Mouse (Mus musculus): ENCODE measurements around the gene Hdac4. TPM values are rescaled to one million over a fixed set of nuclear protein-coding genes. Genes with fewer than 3 reads are reported as not detected.
A peak's percentile ranks its signal among the peaks of the same experiment; 100 is the strongest.

The Hdac4 gene
- polyA plus RNA-seq, 1 experiment = 22.6 TPM

GRCm38 (mm10) chr1:92179489-92180006 lies 16.0 kb downstream of the Hdac4 start:
- TF ChIP-seq POLR2A (IDR thresholded peaks at IDR 0.05; ENCODE audit: borderline replicate concordance, extremely low read depth, low read depth, low read length) = no peak
- TF ChIP-seq CTCF (IDR thresholded peaks at IDR 0.05; ENCODE audit: insufficient read depth, low read length) = no peak
- H3K4me1 ChIP-seq (ENCODE audit: control insufficient read depth, insufficient read depth, low read length) = peaks cover 15% of the 10 kb centered on the region
- WGBS = 6% methylated on average over 61 of the region's 61 CpGs
- H3K4me3 ChIP-seq (replicated peaks; ENCODE audit: extremely low read depth, low read depth, low read length) = peak overlapping the region; percentile 95
- peak; percentile 48 for DNase-seq

GRCm38 (mm10) chr1:92179070-92179469 lies 16.4 kb downstream of the Hdac4 start:
- WGBS = 7% methylated on average over 11 of the region's 11 CpGs
- H3K4me1 ChIP-seq (ENCODE audit: control insufficient read depth, insufficient read depth, low read length) = peaks cover 16% of the 10 kb centered on the region
- no peak for TF ChIP-seq POLR2A (IDR thresholded peaks at IDR 0.05; ENCODE audit: borderline replicate concordance, extremely low read depth, low read depth, low read length)
- peak overlapping the region; percentile 95 for H3K4me3 ChIP-seq (replicated peaks; ENCODE audit: extremely low read depth, low read depth, low read length)
- DNase-seq = peak; percentile 34

- WGBS = 50% methylated on average over 10 of the region's 10 CpGs
- Histone ChIP-seq H3K4me1 (ENCODE audit: control insufficient read depth, insufficient read depth, low read length) (peaks cover 16% of the 10 kb centered on the region), H3K4me3 (replicated peaks; ENCODE audit: extremely low read depth, low read depth, low read length) (no peak overlapping the region)
- TF ChIP-seq CTCF (IDR thresholded peaks at IDR 0.05; ENCODE audit: insufficient read depth, low read length) (no peak), POLR2A (IDR thresholded peaks at IDR 0.05; ENCODE audit: borderline replicate concordance, extremely low read depth, low read depth, low read length) (no peak)
- no peak for DNase-seq
Observed at GRCm38 (mm10) chr1:92178021-92178895, 17.2 kb downstream of the Hdac4 start.

- no peak for TF ChIP-seq CTCF (IDR thresholded peaks at IDR 0.05; ENCODE audit: insufficient read depth, low read length)
- TF ChIP-seq POLR2A (IDR thresholded peaks at IDR 0.05; ENCODE audit: borderline replicate concordance, extremely low read depth, low read depth, low read length) = no peak
- Histone ChIP-seq H3K4me1 (ENCODE audit: control insufficient read depth, insufficient read depth, low read length) (peaks cover 16% of the 10 kb centered on the region), H3K4me3 (replicated peaks; ENCODE audit: extremely low read depth, low read depth, low read length) (no peak overlapping the region)
- WGBS = 73% methylated on average over 5 of the region's 5 CpGs
- DNase-seq = no peak
Observed at GRCm38 (mm10) chr1:92177599-92177998, 17.9 kb downstream of the Hdac4 start.

- TF ChIP-seq POLR2A (IDR thresholded peaks at IDR 0.05; ENCODE audit: borderline replicate concordance, extremely low read depth, low read depth, low read length) = no peak
- no peak for TF ChIP-seq CTCF (IDR thresholded peaks at IDR 0.05; ENCODE audit: insufficient read depth, low read length)
- Histone ChIP-seq H3K4me3 (replicated peaks; ENCODE audit: extremely low read depth, low read depth, low read length) (no peak overlapping the region), H3K4me1 (ENCODE audit: control insufficient read depth, insufficient read depth, low read length) (peaks cover 16% of the 10 kb centered on the region)
- DNase-seq = no peak
- WGBS = 56% methylated on average over 3 of the region's 3 CpGs
Observed at GRCm38 (mm10) chr1:92177196-92177595, 18.3 kb downstream of the Hdac4 start.

GRCm38 (mm10) chr1:92175266-92175665 lies 20.2 kb downstream of the Hdac4 start:
- Histone ChIP-seq H3K4me1 (ENCODE audit: control insufficient read depth, insufficient read depth, low read length) (peaks cover 14% of the 10 kb centered on the region), H3K4me3 (replicated peaks; ENCODE audit: extremely low read depth, low read depth, low read length) (no peak overlapping the region)
- no peak for TF ChIP-seq POLR2A (IDR thresholded peaks at IDR 0.05; ENCODE audit: borderline replicate concordance, extremely low read depth, low read depth, low read length)
- no peak for DNase-seq
- 70% methylated on average over 6 of the region's 6 CpGs for WGBS

GRCm38 (mm10) chr1:92174898-92175255 lies 20.6 kb downstream of the Hdac4 start:
- Histone ChIP-seq H3K4me1 (ENCODE audit: control insufficient read depth, insufficient read depth, low read length) (peaks cover 14% of the 10 kb centered on the region), H3K4me3 (replicated peaks; ENCODE audit: extremely low read depth, low read depth, low read length) (no peak overlapping the region)
- 64% methylated on average over 5 of the region's 5 CpGs for WGBS
- DNase-seq = no peak
- no peak for TF ChIP-seq CTCF (IDR thresholded peaks at IDR 0.05; ENCODE audit: insufficient read depth, low read length)
- TF ChIP-seq POLR2A (IDR thresholded peaks at IDR 0.05; ENCODE audit: borderline replicate concordance, extremely low read depth, low read depth, low read length) = no peak

GRCm38 (mm10) chr1:92174251-92174897 lies 21.1 kb downstream of the Hdac4 start:
- WGBS = 28% methylated on average over 3 of the region's 3 CpGs
- no peak overlapping the region for H3K4me3 ChIP-seq (replicated peaks; ENCODE audit: extremely low read depth, low read depth, low read length)
- TF ChIP-seq CTCF (IDR thresholded peaks at IDR 0.05; ENCODE audit: insufficient read depth, low read length) = no peak
- TF ChIP-seq POLR2A (IDR thresholded peaks at IDR 0.05; ENCODE audit: borderline replicate concordance, extremely low read depth, low read depth, low read length) = no peak
- no peak for DNase-seq
- H3K4me1 ChIP-seq (ENCODE audit: control insufficient read depth, insufficient read depth, low read length) = peaks cover 14% of the 10 kb centered on the region

GRCm38 (mm10) chr1:92170616-92171235 lies 24.8 kb downstream of the Hdac4 start:
- WGBS = 87% methylated on average over 5 of the region's 5 CpGs

More at GRCm38 (mm10) chr1:92170616-92171235, 24.8 kb downstream of the Hdac4 start:
- TF ChIP-seq CTCF (IDR thresholded peaks at IDR 0.05; ENCODE audit: insufficient read depth, low read length) = no peak
- no peak for TF ChIP-seq POLR2A (IDR thresholded peaks at IDR 0.05; ENCODE audit: borderline replicate concordance, extremely low read depth, low read depth, low read length)
- peaks cover 7% of the 10 kb centered on the region for H3K4me1 ChIP-seq (ENCODE audit: control insufficient read depth, insufficient read depth, low read length)
- no peak for DNase-seq
- no peak overlapping the region for H3K4me3 ChIP-seq (replicated peaks; ENCODE audit: extremely low read depth, low read depth, low read length)
